Mouse (Mus musculus) liver, postnatal 0 days (tissue): ENCODE results near the gene Pqlc2. TPM values are rescaled to one million over a fixed set of nuclear protein-coding genes. Genes with fewer than 3 reads are reported as not detected.

ENCODE experiments used
- ATAC-seq: fragments of 200-750 bp; cut with Nextera tagmentation; 2 replicates; pipeline ENCODE4 v1.8.0; 2017; ENCODE audit warnings: mild to moderate bottlenecking, moderate library complexity
- DNase-seq: peaks from one replicate; pipeline ENCODE4 v3.0.0-alpha.2; 2016
- H3K27ac ChIP-seq: fragments of 300-500 bp; sonication (generic); 2 replicates; pipeline ENCODE4 v1.5.1; 2014; ENCODE audit warnings: antibody characterized with exemption, moderate library complexity, mild to moderate bottlenecking, low read depth
- H3K27me3 ChIP-seq: fragments of 300-500 bp; sonication (generic); 2 replicates; pipeline ENCODE4 v1.6.1; 2014; ENCODE audit warnings: low read length, control low read depth, mixed read lengths; ENCODE audit not compliant: insufficient read depth
- H3K36me3 ChIP-seq: fragments of 300-500 bp; sonication (generic); replicated peaks from 2 replicates; pipeline ENCODE4 v1.6.1; 2014; ENCODE audit warnings: mild to moderate bottlenecking, control low read depth, low read length, moderate library complexity, mixed read lengths; ENCODE audit not compliant: insufficient read depth
- H3K4me1 ChIP-seq: fragments of 300-500 bp; sonication (generic); 2 replicates; pipeline ENCODE4 v1.6.1; 2014; ENCODE audit warnings: antibody characterized with exemption, mild to moderate bottlenecking, control low read depth; ENCODE audit not compliant: insufficient read depth
- H3K4me2 ChIP-seq: fragments of 300-500 bp; sonication (generic); 2 replicates; pipeline ENCODE4 v1.6.1; 2014; ENCODE audit warnings: low read depth, mild to moderate bottlenecking, low read length, moderate library complexity, mixed read lengths
- H3K4me3 ChIP-seq: fragments of 300-500 bp; sonication (generic); 2 replicates; pipeline ENCODE4 v1.5.1; 2014; ENCODE audit warnings: low read depth, low read length
- H3K9ac ChIP-seq: fragments of 300-500 bp; sonication (generic); replicated peaks from 2 replicates; pipeline ENCODE4 v1.6.1; 2014; ENCODE audit warnings: mild to moderate bottlenecking, moderate library complexity
- H3K9me3 ChIP-seq: fragments of 300-500 bp; sonication (generic); 2 replicates; pipeline ENCODE4 v1.6.1; 2016; ENCODE audit warnings: mild to moderate bottlenecking, control low read depth, low read length, mixed read lengths
- CTCF ChIP-seq: sonication (generic); IDR thresholded peaks from 2 replicates; pipeline ENCODE4 v1.5.1; 2016; ENCODE audit warnings: antibody characterized with exemption, low read depth
- EP300 ChIP-seq: IDR thresholded peaks from 2 replicates; pipeline ENCODE4 v1.6.1; 2016; ENCODE audit warnings: antibody characterized with exemption, low read depth, mild to moderate bottlenecking
- WGBS: fragments of 180-500 bp; shearing (Covaris S2); extraction: QIAGEN DNeasy Blood & Tissue Kit; methylation state at CpG from one replicate; pipeline ENCODE4 v1.1.7; 2014; ENCODE audit not compliant: insufficient replicate concordance; 5-methylcytosine and 5-hydroxymethylcytosine counted together
- polyA plus RNA-seq: library from polyadenylated mRNA; unstranded; fragments of >200 nt; fragmentation: Nextera tagmentation; extraction: Ambion mirVana; gene quantifications from 2 replicates; pipeline ENCODE4 v1.2.1, GENCODE M21; 2015

Pqlc2 gene
- polyA plus RNA-seq, 1 experiment from 2014 or later = 33.9 TPM

DNA sequence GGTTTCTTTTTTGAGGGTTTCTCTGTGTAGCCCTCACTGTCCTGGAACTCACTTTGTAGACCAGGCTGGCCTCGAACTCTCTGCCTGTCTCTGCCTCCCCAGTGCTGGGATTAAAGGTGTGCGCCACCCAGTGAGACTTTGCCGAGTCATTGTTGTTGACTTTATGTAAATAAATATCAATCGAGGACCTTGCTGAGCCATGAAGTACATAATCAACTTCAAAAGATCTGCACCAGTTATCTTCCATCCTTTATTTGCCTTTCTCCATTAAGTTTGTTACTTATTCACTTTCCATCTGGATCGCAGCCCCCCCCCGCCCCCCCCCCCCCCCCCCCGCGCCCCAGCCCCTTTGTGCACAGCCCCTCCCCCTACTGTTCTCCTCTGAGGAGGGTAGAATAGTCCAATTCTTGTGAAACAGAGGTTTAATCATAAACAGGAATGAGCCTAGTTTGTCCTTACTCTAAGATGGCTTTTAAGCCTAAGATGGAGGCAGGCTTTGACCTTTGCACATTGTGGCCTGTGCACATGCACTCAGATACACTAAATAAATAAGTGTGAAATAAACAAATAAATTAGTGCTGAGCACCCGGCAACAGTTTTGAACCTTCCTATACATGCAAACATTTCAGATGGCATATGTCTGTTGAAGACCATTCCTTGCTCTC lies 24.3 kb upstream of the Pqlc2 start:
- Histone ChIP-seq H3K36me3 (no peaks in the 10 kb centered on the region), H3K4me2 (peak overlapping the region; percentile 83), H3K27ac (peak overlapping the region; percentile 81; the same call in 1 of the 2 replicates), H3K27me3 (no peaks in the 10 kb centered on the region), H3K4me1 (peaks cover 21% of the 10 kb centered on the region), H3K4me3 (no peak overlapping the region), H3K9ac (no peak overlapping the region), H3K9me3 (no peaks in the 10 kb centered on the region)
- TF ChIP-seq EP300 (no peak), CTCF (no peak)
- DNase-seq (peak; percentile 60), ATAC-seq (peak; percentile 43)
- WGBS = 57% methylated on average over 6 of the region's 9 CpGs

DNA sequence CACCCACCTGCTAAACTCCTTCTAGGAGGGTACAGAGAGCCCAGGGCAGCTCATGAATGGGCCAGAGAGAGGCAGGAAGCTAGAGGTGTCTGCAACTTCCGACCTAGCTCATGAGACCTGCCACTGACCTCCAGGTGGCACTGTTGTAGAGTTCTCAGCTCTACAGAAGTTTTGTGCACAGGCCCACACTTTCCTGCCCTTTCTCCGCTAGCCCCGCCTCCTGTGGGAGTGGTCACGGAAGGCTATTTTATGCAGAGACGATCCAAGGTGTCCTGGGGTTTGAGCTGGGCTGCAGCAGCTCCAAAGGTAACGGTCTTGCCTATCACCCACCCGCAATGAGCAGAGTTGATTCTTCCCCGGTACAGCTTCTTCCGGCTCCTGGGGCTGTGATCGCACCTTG lies 20.1 kb upstream of the Pqlc2 start:
- H3K4me3 ChIP-seq = peak overlapping the region; percentile 46
- 3% methylated on average over 10 of the region's 10 CpGs for WGBS
- peak overlapping the region; percentile 75 for H3K4me2 ChIP-seq
- no peaks in the 10 kb centered on the region for H3K36me3 ChIP-seq
- peaks cover 12% of the 10 kb centered on the region for H3K4me1 ChIP-seq
- no peak overlapping the region for H3K27ac ChIP-seq
- H3K9ac ChIP-seq = peak overlapping the region; percentile 50
- no peaks in the 10 kb centered on the region for H3K27me3 ChIP-seq
- TF ChIP-seq EP300 (no peak), CTCF (peak; percentile 93)
- peak; percentile 95 for DNase-seq
- H3K9me3 ChIP-seq = no peaks in the 10 kb centered on the region
- ATAC-seq = peak; percentile 81

- no peak overlapping the region for H3K4me3 ChIP-seq
- peaks cover 15% of the 10 kb centered on the region for H3K36me3 ChIP-seq
- WGBS = 83% methylated on average over 4 of the region's 4 CpGs
- DNase-seq (peak; percentile 10), ATAC-seq (no peak)
- no peak overlapping the region for H3K9ac ChIP-seq
- H3K4me1 ChIP-seq = no peaks in the 10 kb centered on the region
- TF ChIP-seq EP300 (no peak), CTCF (no peak)
- H3K27ac ChIP-seq = no peak overlapping the region
- H3K27me3 ChIP-seq = no peaks in the 10 kb centered on the region
- H3K4me2 ChIP-seq = no peak overlapping the region
- no peaks in the 10 kb centered on the region for H3K9me3 ChIP-seq
Measured at GRCm38 (mm10) chr4:139319740-139320139, 9.2 kb upstream of the Pqlc2 start.

GRCm38 (mm10) chr4:139318449-139318848 lies 7.9 kb upstream of the Pqlc2 start:
- DNase-seq (no peak), ATAC-seq (no peak)
- Histone ChIP-seq H3K4me2 (no peak overlapping the region), H3K27me3 (no peaks in the 10 kb centered on the region), H3K9me3 (no peaks in the 10 kb centered on the region), H3K27ac (no peak overlapping the region), H3K9ac (no peak overlapping the region), H3K4me1 (no peaks in the 10 kb centered on the region), H3K4me3 (no peak overlapping the region), H3K36me3 (peaks cover 18% of the 10 kb centered on the region)
- WGBS = 86% methylated on average over 11 of the region's 11 CpGs
- TF ChIP-seq EP300 (no peak), CTCF (no peak)

DNA sequence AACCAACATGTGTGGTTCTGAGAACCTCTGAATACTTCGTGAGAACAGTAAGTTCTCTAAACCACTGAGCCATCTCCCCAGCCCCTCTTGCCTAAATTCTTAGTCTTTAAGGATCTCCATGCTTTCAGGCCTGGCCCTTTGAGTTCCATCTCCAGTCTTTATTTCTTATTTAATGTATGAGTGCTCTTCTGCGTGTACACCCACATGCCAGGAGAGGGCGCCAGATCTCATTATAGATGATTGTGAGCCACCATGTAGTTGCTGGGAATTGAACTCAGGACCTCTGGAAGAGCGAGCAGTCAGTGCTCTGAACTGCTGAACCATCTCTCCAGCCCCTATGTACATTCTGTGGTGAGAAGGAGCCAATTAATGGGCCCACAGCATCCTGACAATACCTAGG lies 2.1 kb upstream of the Pqlc2 start:
- H3K4me3 ChIP-seq = no peak overlapping the region
- H3K36me3 ChIP-seq = peaks cover 15% of the 10 kb centered on the region
- WGBS = 54% methylated on average over 4 of the region's 4 CpGs
- TF ChIP-seq EP300 (no peak), CTCF (peak; percentile 72)
- no peak for ATAC-seq
- no peaks in the 10 kb centered on the region for H3K9me3 ChIP-seq
- peak; percentile 68 for DNase-seq
- no peak overlapping the region for H3K4me2 ChIP-seq
- no peak overlapping the region for H3K9ac ChIP-seq
- no peaks in the 10 kb centered on the region for H3K27me3 ChIP-seq
- no peak overlapping the region for H3K27ac ChIP-seq
- peaks cover 28% of the 10 kb centered on the region for H3K4me1 ChIP-seq

DNA sequence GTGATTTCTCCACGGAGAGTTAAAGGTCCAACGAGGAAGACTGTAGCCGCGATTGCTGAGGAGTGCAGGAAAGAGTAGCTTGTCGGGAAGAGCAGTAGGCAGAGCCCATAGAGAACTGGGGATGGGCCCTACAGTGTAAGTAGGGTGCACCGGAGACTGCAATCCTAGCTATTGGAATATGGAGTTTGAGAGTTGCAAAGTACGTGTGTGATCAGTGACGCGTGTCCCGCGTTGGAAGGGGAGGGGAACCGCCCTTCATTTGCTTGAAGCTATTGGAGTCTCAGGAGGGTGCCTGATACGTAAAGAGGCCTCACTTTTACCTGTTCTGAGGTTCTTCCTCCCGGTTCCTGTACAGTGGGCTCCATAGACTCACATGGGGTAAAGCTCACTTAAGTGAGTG lies 1.2 kb upstream of the Pqlc2 start:
- WGBS = 22% methylated on average over 14 of the region's 14 CpGs
- Histone ChIP-seq H3K9ac (peak overlapping the region; percentile 91), H3K27me3 (no peaks in the 10 kb centered on the region), H3K4me1 (peaks cover 28% of the 10 kb centered on the region), H3K4me3 (peak overlapping the region; percentile 95), H3K9me3 (no peaks in the 10 kb centered on the region), H3K27ac (peak overlapping the region; percentile 78), H3K36me3 (peaks cover 10% of the 10 kb centered on the region), H3K4me2 (peak overlapping the region; percentile 100)
- DNase-seq (peak; percentile 49), ATAC-seq (peak; percentile 47)
- TF ChIP-seq EP300 (no peak), CTCF (no peak)
